Mouse (Mus musculus): Measurements from ENCODE around the gene Lyzl6.

Gene Lyzl6

GRCm38 (mm10) chr11:103638790-103639189 lies at the start of gene Lyzl6:
TSS of gene Lyzl6 (minus strand) at chr11:103638890.
- no peak for DNase-seq

- DNase-seq: no peak
Observed at GRCm38 (mm10) chr11:103686706-103687105, 48.0 kb upstream of the Lyzl6 start.

- DNase-seq: peak in 1 of 2 experiments; percentile 21
Observed at GRCm38 (mm10) chr11:103685261-103685736, 46.6 kb upstream of the Lyzl6 start.

GRCm38 (mm10) chr11:103683667-103684334 lies 45.1 kb upstream of the Lyzl6 start:
- no peak for DNase-seq

- DNase-seq: peak; percentile 77 to 85
Observed at GRCm38 (mm10) chr11:103677042-103677441, 38.4 kb upstream of the Lyzl6 start.

GRCm38 (mm10) chr11:103675556-103675955 lies 36.9 kb upstream of the Lyzl6 start:
- peak; percentile 59 to 73 for DNase-seq

GRCm38 (mm10) chr11:103666907-103667426 lies 28.3 kb upstream of the Lyzl6 start:
- no peak for DNase-seq

- no peak for DNase-seq
Observed at GRCm38 (mm10) chr11:103666181-103666906, 27.7 kb upstream of the Lyzl6 start.

GRCm38 (mm10) chr11:103665695-103666094 lies 27.0 kb upstream of the Lyzl6 start:
- no peak for DNase-seq

- no peak for DNase-seq
Observed at GRCm38 (mm10) chr11:103663119-103663518, 24.4 kb upstream of the Lyzl6 start.

- DNase-seq: no peak
Observed at GRCm38 (mm10) chr11:103662546-103662945, 23.9 kb upstream of the Lyzl6 start.

GRCm38 (mm10) chr11:103661863-103662262 lies 23.2 kb upstream of the Lyzl6 start:
- DNase-seq: no peak

GRCm38 (mm10) chr11:103658189-103658588 lies 19.5 kb upstream of the Lyzl6 start:
- no peak for DNase-seq

- DNase-seq: peak; percentile 27 to 83
Observed at GRCm38 (mm10) chr11:103656520-103656919, 17.8 kb upstream of the Lyzl6 start.

GRCm38 (mm10) chr11:103653359-103653965 lies 14.8 kb upstream of the Lyzl6 start:
- DNase-seq: no peak

GRCm38 (mm10) chr11:103651426-103651825 lies 12.7 kb upstream of the Lyzl6 start:
- no peak for DNase-seq

- no peak for DNase-seq
Observed at GRCm38 (mm10) chr11:103649983-103650493, 11.3 kb upstream of the Lyzl6 start.

GRCm38 (mm10) chr11:103649301-103649982 lies 10.8 kb upstream of the Lyzl6 start, which contains the start of gene Rprml:
TSS of gene Rprml (plus strand) at chr11:103649570.
- DNase-seq: peak in 1 of 2 experiments; percentile 14

GRCm38 (mm10) chr11:103648656-103649055 lies 10.0 kb upstream of the Lyzl6 start:
- no peak for DNase-seq

- no peak for DNase-seq
Observed at GRCm38 (mm10) chr11:103647921-103648620, 9.4 kb upstream of the Lyzl6 start.

GRCm38 (mm10) chr11:103646301-103646700 lies 7.6 kb upstream of the Lyzl6 start:
- no peak for DNase-seq

GRCm38 (mm10) chr11:103645731-103646130 lies 7.0 kb upstream of the Lyzl6 start:
- DNase-seq: no peak

Data from kidney, postnatal 36 days (tissue).